Mouse (Mus musculus): ENCODE data around the gene Pgrmc2. TPM values are rescaled to one million over a fixed set of nuclear protein-coding genes. Genes with fewer than 3 reads are reported as not detected.

Gene Pgrmc2
- 39.1 and 40.1 TPM in 2 replicates for polyA plus RNA-seq (2015; fragmentation: Nextera tagmentation; extraction: Ambion mirVana)

DNA sequence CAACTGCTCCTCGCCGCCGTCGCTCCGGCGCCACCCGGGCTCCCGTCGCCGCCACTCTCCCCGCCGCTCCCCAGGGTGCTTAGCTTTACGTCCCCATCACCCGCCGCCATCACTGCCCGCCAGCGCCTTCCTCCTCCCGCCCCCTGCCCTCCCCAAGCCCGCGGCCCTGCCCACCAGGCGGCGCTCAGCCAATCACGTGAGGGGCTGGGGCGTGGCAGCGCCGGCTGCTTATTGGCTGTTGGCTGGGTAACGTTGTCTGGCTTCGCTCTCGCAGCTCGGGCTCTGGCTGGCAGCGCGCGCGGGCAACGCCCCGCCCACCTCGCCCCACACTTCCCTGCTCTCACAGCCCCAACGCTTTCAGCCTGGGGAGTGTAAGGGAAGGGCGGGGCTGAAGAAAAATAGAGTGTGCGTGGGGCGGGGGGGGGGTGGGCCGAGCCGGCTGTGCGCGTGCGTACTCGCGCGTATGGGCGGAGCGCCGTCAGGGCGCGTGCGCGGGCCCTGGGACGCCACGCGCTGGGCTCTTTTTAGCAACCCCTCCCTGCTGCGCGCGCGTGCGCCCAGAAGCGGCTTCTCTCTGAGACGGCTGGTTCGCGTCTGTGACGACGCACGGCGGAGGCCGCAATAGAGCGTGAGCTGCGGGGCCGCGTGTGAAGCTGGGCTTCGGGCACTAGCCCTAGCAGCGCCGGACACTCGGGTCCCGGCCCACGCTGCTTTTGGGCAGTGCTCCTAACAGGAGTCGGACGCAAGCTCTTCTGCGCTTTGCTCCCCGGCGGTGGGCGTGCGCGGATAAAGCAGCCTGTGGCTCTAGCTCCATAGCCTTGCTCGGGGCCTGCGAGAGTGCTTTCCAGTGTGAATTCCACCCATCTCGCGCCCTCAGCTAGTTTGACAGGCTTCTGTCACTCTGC lies at the start of gene Pgrmc2:
Pgrmc2 (minus strand) TSS at position 162 of the 905 bp plus-strand sequence.
- Histone ChIP-seq H3K36me3 (no peaks in the 10 kb centered on the region), H3K27me3 (no peaks in the 10 kb centered on the region), H3K4me2 (replicated peaks) (peak within 1 kb of the TSS; percentile 86), H3K9ac (peak within 1 kb of the TSS; percentile 91), H3K27ac (peak within 1 kb of the TSS; percentile 81), H3K4me1 (peaks cover 18% of the 10 kb centered on the region), H3K9me3 (no peaks in the 10 kb centered on the region), H3K4me3 (peak within 1 kb of the TSS; percentile 72)
- ATAC-seq (ENCODE audit: low FRiP score, low read depth), result peak; percentile 97
- WGBS, result under 1% methylated on average over 93 of the region's 95 CpGs

DNA sequence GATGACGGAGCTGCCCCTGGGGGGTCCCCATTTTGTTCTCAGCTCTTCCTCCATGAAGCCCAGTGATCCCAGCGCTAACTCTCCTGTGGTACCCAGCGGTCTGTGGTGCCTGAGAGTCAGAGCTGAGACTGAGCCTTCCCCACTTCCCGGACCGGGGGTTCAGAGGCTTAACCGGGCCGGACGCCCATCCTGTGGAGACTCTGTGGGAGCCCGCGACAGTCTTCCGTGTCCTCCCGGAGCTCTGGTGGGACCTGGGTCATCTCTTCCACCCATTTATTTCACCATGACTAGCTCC lies 41.1 kb upstream of the Pgrmc2 start:
- Histone ChIP-seq H3K9me3 (no peaks in the 10 kb centered on the region), H3K27me3 (peaks cover 16% of the 10 kb centered on the region), H3K9ac (no peak overlapping the region), H3K4me2 (replicated peaks) (peak overlapping the region; percentile 32), H3K4me1 (no peaks in the 10 kb centered on the region), H3K4me3 (no peak overlapping the region), H3K36me3 (no peaks in the 10 kb centered on the region), H3K27ac (no peak overlapping the region)
- 14% methylated on average over 12 of the region's 12 CpGs for WGBS
- no peak for ATAC-seq (ENCODE audit: low FRiP score, low read depth)

GRCm38 (mm10) chr3:41123190-41123999 lies 40.5 kb upstream of the Pgrmc2 start:
- Histone ChIP-seq H3K27ac (no peak overlapping the region), H3K4me1 (no peaks in the 10 kb centered on the region), H3K4me2 (replicated peaks) (peak overlapping the region; percentile 32), H3K9me3 (no peaks in the 10 kb centered on the region), H3K27me3 (peaks cover 16% of the 10 kb centered on the region), H3K9ac (no peak overlapping the region), H3K4me3 (no peak overlapping the region), H3K36me3 (no peaks in the 10 kb centered on the region)
- WGBS, result 31% methylated on average over 10 of the region's 10 CpGs
- no peak for ATAC-seq (ENCODE audit: low FRiP score, low read depth)

DNA sequence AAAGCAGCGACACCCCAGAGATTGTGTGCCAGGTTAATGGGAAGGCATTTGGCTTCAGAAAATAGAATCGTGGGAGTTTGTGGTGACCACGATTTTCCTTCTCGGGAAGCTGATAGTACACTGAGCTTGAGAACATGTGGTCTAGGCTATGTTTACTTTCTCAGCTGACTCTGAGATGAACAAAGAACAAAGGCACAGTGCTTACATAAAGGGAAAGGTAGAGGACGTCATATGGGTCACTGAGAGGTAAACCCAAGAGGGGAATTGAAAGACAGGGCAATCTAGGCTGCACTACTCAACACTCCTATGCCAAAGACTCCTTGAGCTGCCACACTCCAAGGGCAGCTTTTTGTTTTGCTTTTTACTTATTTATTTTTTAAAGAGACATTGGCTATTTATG lies 35.3 kb upstream of the Pgrmc2 start:
- no peak for ATAC-seq (ENCODE audit: low FRiP score, low read depth)
- H3K36me3 ChIP-seq, result no peaks in the 10 kb centered on the region
- no peaks in the 10 kb centered on the region for H3K9me3 ChIP-seq
- no peak overlapping the region for H3K27ac ChIP-seq
- no peak overlapping the region for H3K4me3 ChIP-seq
- H3K4me2 ChIP-seq (replicated peaks), result no peak overlapping the region
- H3K9ac ChIP-seq, result no peak overlapping the region
- 0 out of 2 replicates have a peak, but pooled peaks cover under 1% of the 10 kb centered on the region for H3K27me3 ChIP-seq
- WGBS, result 71% methylated on average over 5 of the region's 5 CpGs
- H3K4me1 ChIP-seq, result no peaks in the 10 kb centered on the region

GRCm38 (mm10) chr3:41117447-41117846 lies 34.6 kb upstream of the Pgrmc2 start:
- Histone ChIP-seq H3K9ac (no peak overlapping the region), H3K27me3 (no peaks in the 10 kb centered on the region), H3K9me3 (no peaks in the 10 kb centered on the region), H3K27ac (no peak overlapping the region), H3K4me1 (no peaks in the 10 kb centered on the region), H3K4me3 (no peak overlapping the region), H3K36me3 (no peaks in the 10 kb centered on the region), H3K4me2 (replicated peaks) (no peak overlapping the region)
- no peak for ATAC-seq (ENCODE audit: low FRiP score, low read depth)

DNA sequence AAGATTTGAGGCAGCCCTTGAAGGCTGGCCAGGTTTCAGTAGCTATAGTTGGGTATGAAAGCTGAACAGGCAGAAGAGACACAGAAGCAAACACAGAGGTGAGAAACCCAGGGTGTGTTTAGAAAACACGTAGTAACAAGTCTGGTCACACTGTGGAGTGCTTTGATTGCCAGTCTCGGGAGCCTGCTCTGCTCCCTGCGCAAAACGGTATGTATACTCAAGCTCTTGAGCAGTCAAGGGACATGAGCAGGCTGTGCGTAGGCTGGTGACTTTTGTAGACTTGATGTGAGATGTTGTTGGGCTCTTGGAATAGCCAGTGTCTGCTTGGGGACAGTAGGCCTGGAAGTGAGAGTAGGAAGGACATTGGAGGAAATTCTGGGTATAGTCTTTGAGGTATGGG lies 30.3 kb upstream of the Pgrmc2 start:
- H3K4me2 ChIP-seq (replicated peaks), result no peak overlapping the region
- no peaks in the 10 kb centered on the region for H3K9me3 ChIP-seq
- no peaks in the 10 kb centered on the region for H3K27me3 ChIP-seq
- WGBS, result 67% methylated on average over 5 of the region's 5 CpGs
- H3K27ac ChIP-seq, result no peak overlapping the region
- no peaks in the 10 kb centered on the region for H3K36me3 ChIP-seq
- ATAC-seq (ENCODE audit: low FRiP score, low read depth), result no peak
- H3K4me1 ChIP-seq, result 0 out of 2 replicates have a peak, but pooled peaks cover under 1% of the 10 kb centered on the region
- no peak overlapping the region for H3K9ac ChIP-seq
- no peak overlapping the region for H3K4me3 ChIP-seq

DNA sequence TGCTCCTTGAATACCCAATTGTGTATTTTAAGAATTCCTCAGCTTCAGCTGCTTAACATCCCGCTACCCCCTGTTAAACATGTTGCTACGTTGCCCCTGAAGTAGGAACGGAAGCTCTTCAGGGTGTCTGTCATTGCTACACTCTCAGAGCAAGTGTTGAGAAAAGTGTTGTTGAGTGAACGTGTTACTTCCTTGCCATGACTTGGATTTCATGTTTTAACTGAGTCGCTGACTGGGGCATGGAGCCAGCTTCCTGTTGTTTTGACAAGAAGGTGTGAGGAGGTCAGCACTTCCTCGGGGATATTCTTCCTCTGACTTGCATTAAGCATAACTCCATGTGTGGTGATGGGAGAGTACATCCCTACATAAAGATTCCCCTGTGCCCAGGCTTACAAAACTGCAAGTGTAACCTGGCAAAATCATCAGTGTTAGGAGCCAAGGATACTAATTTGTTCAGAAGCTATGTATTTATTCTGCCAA lies 25.5 kb upstream of the Pgrmc2 start:
- Histone ChIP-seq H3K4me2 (replicated peaks) (no peak overlapping the region), H3K27me3 (no peaks in the 10 kb centered on the region), H3K36me3 (no peaks in the 10 kb centered on the region), H3K9me3 (no peaks in the 10 kb centered on the region), H3K27ac (no peak overlapping the region), H3K9ac (no peak overlapping the region), H3K4me3 (no peak overlapping the region), H3K4me1 (0 out of 2 replicates have a peak, but pooled peaks cover 7% of the 10 kb centered on the region)
- 53% methylated on average over 6 of the region's 6 CpGs for WGBS
- no peak for ATAC-seq (ENCODE audit: low FRiP score, low read depth)

- no peak for ATAC-seq (ENCODE audit: low FRiP score, low read depth)
- no peak overlapping the region for H3K4me2 ChIP-seq (replicated peaks)
- 80% methylated on average over 14 of the region's 14 CpGs for WGBS
Measured at GRCm38 (mm10) chr3:41107600-41108305, 24.9 kb upstream of the Pgrmc2 start.

DNA sequence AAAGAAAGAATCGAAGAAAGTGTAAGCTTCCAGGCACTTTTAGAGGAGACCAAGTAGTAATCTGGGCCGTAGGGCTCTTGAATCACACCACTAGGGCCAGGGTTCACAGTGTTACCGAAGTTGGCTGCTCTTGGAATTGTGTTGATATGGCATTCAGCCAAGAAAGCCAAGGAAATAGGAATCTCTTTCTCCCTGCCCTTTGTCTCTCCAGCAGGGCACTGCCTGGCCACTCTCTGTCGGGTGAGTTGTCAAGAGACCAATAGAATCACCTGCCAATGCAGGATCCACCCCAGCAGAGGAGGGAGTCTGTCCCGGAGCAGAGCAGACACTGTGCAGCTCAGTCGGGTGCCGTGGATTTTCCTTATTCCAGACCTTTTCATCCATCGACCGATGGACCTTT lies 19.1 kb upstream of the Pgrmc2 start:
- no peak overlapping the region for H3K27ac ChIP-seq
- WGBS, result 93% methylated on average over 9 of the region's 9 CpGs

More at GRCm38 (mm10) chr3:41107600-41108305, 24.9 kb upstream of the Pgrmc2 start:
- Histone ChIP-seq H3K9me3 (no peaks in the 10 kb centered on the region), H3K9ac (no peak overlapping the region), H3K4me1 (0 out of 2 replicates have a peak, but pooled peaks cover 7% of the 10 kb centered on the region), H3K27me3 (no peaks in the 10 kb centered on the region), H3K27ac (no peak overlapping the region), H3K4me3 (no peak overlapping the region), H3K36me3 (no peaks in the 10 kb centered on the region)

GRCm38 (mm10) chr3:41100157-41100556 lies 17.3 kb upstream of the Pgrmc2 start:
- Histone ChIP-seq H3K27ac (no peak overlapping the region), H3K9me3 (no peaks in the 10 kb centered on the region), H3K4me3 (no peak overlapping the region), H3K27me3 (no peaks in the 10 kb centered on the region), H3K36me3 (no peaks in the 10 kb centered on the region), H3K4me1 (no peaks in the 10 kb centered on the region), H3K9ac (no peak overlapping the region), H3K4me2 (replicated peaks) (no peak overlapping the region)
- WGBS, result 58% methylated on average over 2 of the region's 2 CpGs
- ATAC-seq (ENCODE audit: low FRiP score, low read depth), result no peak

More for the DNA sequence above, 19.1 kb upstream of the Pgrmc2 start:
- H3K36me3 ChIP-seq, result no peaks in the 10 kb centered on the region
- no peak overlapping the region for H3K4me2 ChIP-seq (replicated peaks)
- no peak overlapping the region for H3K4me3 ChIP-seq
- H3K9ac ChIP-seq, result no peak overlapping the region
- no peaks in the 10 kb centered on the region for H3K27me3 ChIP-seq
- ATAC-seq (ENCODE audit: low FRiP score, low read depth), result no peak
- H3K4me1 ChIP-seq, result no peaks in the 10 kb centered on the region
- no peaks in the 10 kb centered on the region for H3K9me3 ChIP-seq

GRCm38 (mm10) chr3:41099672-41100071 lies 16.8 kb upstream of the Pgrmc2 start:
- 64% methylated on average over 1 of the region's 1 CpGs for WGBS
- no peak for ATAC-seq (ENCODE audit: low FRiP score, low read depth)
- H3K36me3 ChIP-seq, result no peaks in the 10 kb centered on the region
- H3K27ac ChIP-seq, result no peak overlapping the region
- H3K9me3 ChIP-seq, result no peaks in the 10 kb centered on the region
- H3K4me2 ChIP-seq (replicated peaks), result no peak overlapping the region
- no peak overlapping the region for H3K9ac ChIP-seq
- H3K4me1 ChIP-seq, result no peaks in the 10 kb centered on the region
- no peaks in the 10 kb centered on the region for H3K27me3 ChIP-seq
- no peak overlapping the region for H3K4me3 ChIP-seq

DNA sequence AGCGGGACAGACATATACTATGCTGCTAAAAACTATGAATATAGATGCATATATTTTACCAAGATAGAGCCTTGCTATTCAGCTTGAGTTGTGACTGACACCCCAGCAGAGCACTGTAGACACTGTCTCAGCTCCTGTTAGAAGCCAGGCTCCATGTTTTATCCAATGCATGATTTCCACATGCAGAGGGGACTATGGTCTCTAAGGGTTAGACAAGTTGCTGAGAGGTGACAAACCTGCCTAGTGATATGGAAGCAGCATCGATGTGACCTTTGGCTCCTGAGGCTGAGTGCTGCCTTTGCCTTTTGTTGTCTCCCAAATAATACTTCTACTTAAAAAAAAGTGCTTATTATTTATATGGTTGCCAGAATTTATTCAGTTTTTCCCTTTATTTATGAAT lies 10.4 kb upstream of the Pgrmc2 start:
- Histone ChIP-seq H3K27ac (no peak overlapping the region), H3K4me1 (no peaks in the 10 kb centered on the region), H3K27me3 (no peaks in the 10 kb centered on the region), H3K9ac (no peak overlapping the region), H3K4me2 (replicated peaks) (no peak overlapping the region), H3K4me3 (no peak overlapping the region), H3K9me3 (no peaks in the 10 kb centered on the region), H3K36me3 (no peaks in the 10 kb centered on the region)
- 85% methylated on average over 2 of the region's 2 CpGs for WGBS
- ATAC-seq (ENCODE audit: low FRiP score, low read depth), result no peak
